Mouse (Mus musculus) spleen, adult 2 months (tissue): Measurements from ENCODE around the gene Srd5a1. TPM values are rescaled to one million over a fixed set of nuclear protein-coding genes. Genes with fewer than 3 reads are reported as not detected.
"Not testable (repeated sequence)": the region's sequence is repeated elsewhere in the genome, so short reads cannot be mapped to it uniquely, and the experiment has no call there.

Experiments
- DNase-seq, 2 experiments: peaks; one replicate each; pipeline versions ENCODE4 v3.0.0 to v3.0.0-alpha.2; 2012 to 2021; ENCODE audit warnings: low spot score in 2 of 2, low read depth in 1 of 2
- H3K27ac ChIP-seq: fragments of 200-500 bp; 2 replicates; pipeline ENCODE4 v1.5.1; 2012; ENCODE audit warnings: low read length, inconsistent platforms; ENCODE audit not compliant: insufficient read depth
- H3K27me3 ChIP-seq: fragments of 200-500 bp; 2 replicates; pipeline ENCODE4 v1.6.1; 2012; ENCODE audit warnings: mild to moderate bottlenecking, moderate library complexity, low read length, inconsistent platforms; ENCODE audit not compliant: control insufficient read depth, insufficient read depth
- H3K36me3 ChIP-seq: fragments of 200-500 bp; 2 replicates; pipeline ENCODE4 v1.6.1; 2012; ENCODE audit warnings: mild to moderate bottlenecking, low read length, inconsistent platforms; ENCODE audit not compliant: control insufficient read depth, insufficient read depth
- H3K4me1 ChIP-seq: fragments of 200-500 bp; 2 replicates; pipeline ENCODE4 v1.6.1; 2011; ENCODE audit warnings: inconsistent platforms; ENCODE audit not compliant: control insufficient read depth, insufficient read depth, insufficient read length
- H3K4me3 ChIP-seq: fragments of 200-500 bp; 2 replicates; pipeline ENCODE4 v1.5.1; 2011; ENCODE audit warnings: mild to moderate bottlenecking, inconsistent platforms; ENCODE audit not compliant: insufficient read depth, insufficient read length; ENCODE audit errors: extremely low read depth
- CTCF ChIP-seq: fragments of 200-500 bp; IDR thresholded peaks from 2 replicates; pipeline ENCODE4 v1.5.1; 2011; ENCODE audit warnings: mild to moderate bottlenecking, inconsistent platforms; ENCODE audit not compliant: insufficient read depth, insufficient read length, insufficient replicate concordance; ENCODE audit errors: extremely low read depth
- POLR2A ChIP-seq: fragments of 200-500 bp; IDR thresholded peaks from 2 replicates; pipeline ENCODE4 v1.6.1; 2011; ENCODE audit warnings: low read depth, low read length, inconsistent platforms
- WGBS: fragments of 180-500 bp; shearing (Covaris S2); methylation state at CpG from one replicate; pipeline ENCODE4 v1.1.7; 2018; 5-methylcytosine and 5-hydroxymethylcytosine counted together
- polyA plus RNA-seq: library from polyadenylated mRNA; depleted of rRNA; stranded (reverse); fragments of >200 nt; gene quantifications from 2 replicates; pipeline ENCODE4 v1.2.3, GENCODE M21; 2012

The Srd5a1 gene
- polyA plus RNA-seq, 1 experiment: 0.82 TPM

- no peak for DNase-seq
- Histone ChIP-seq H3K4me3 (no peak overlapping the region), H3K4me1 (no peaks in the 10 kb centered on the region), H3K36me3 (no peaks in the 10 kb centered on the region), H3K27ac (no peak overlapping the region), H3K27me3 (no peaks in the 10 kb centered on the region)
- no peak for TF ChIP-seq CTCF
- TF ChIP-seq POLR2A: no peak
- WGBS: 84% methylated on average over 5 of the region's 5 CpGs
Measured at GRCm38 (mm10) chr13:69601321-69601720, 9.9 kb downstream of the Srd5a1 start.

- not testable (repeated sequence) for H3K4me3 ChIP-seq, H3K27ac ChIP-seq, DNase-seq, H3K27me3 ChIP-seq, H3K4me1 ChIP-seq, H3K36me3 ChIP-seq
- WGBS: 95% methylated on average over 5 of the region's 5 CpGs
Measured at GRCm38 (mm10) chr13:69600863-69601262, 10.4 kb downstream of the Srd5a1 start.

DNA sequence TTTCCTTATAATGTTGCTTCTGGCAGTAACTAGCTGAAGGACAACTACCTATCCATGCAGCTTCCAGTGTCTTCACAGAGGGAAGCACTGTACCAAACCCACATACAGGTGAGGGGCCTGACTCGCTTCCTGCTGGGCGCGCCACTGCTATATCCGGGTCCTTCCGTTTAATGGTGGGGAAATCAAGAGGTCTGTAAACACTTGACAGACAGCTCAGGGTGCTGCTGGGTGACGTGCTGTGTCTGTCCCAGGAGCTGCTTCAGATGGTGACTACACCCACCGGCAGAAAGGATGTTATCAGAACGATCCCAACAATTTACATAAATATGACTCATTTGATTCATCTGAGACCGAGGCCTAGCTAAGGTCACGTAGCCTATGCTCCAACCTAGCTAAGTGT lies 12.4 kb downstream of the Srd5a1 start:
- WGBS: 93% methylated on average over 10 of the region's 10 CpGs
- TF ChIP-seq CTCF: no peak
- no peak for TF ChIP-seq POLR2A
- H3K4me1 ChIP-seq: no peaks in the 10 kb centered on the region
- no peak overlapping the region for H3K27ac ChIP-seq
- no peaks in the 10 kb centered on the region for H3K27me3 ChIP-seq
- no peak for DNase-seq
- H3K36me3 ChIP-seq: no peaks in the 10 kb centered on the region
- H3K4me3 ChIP-seq: no peak overlapping the region

DNA sequence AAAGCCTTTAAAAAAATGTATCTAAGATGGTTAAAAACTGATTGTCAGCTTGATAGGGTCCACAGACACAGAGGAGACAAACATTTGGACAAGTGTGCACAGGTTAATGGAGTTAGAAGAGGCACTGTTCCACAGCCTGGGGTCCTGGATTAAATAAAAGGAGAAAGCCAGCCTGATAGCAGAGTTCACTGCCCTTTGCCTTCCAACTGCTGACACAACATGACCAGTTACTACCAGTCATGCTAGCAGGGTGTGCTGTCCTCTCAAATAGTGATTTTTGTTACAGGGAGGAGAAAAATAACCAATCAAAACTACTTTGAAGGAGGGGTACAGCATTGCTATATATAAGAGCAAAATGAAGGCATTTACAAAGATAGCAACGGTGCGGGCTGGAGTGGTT lies 14.7 kb downstream of the Srd5a1 start:
- H3K27me3 ChIP-seq: no peaks in the 10 kb centered on the region
- WGBS: 94% methylated on average over 2 of the region's 2 CpGs
- H3K4me1 ChIP-seq: no peaks in the 10 kb centered on the region
- H3K27ac ChIP-seq: no peak overlapping the region
- no peak for DNase-seq
- no peak for TF ChIP-seq CTCF
- no peak for TF ChIP-seq POLR2A
- H3K36me3 ChIP-seq: no peaks in the 10 kb centered on the region
- no peak overlapping the region for H3K4me3 ChIP-seq

GRCm38 (mm10) chr13:69595911-69596310 lies 15.3 kb downstream of the Srd5a1 start:
- DNase-seq: no peak
- Histone ChIP-seq H3K4me1 (no peaks in the 10 kb centered on the region), H3K4me3 (no peak overlapping the region), H3K36me3 (no peaks in the 10 kb centered on the region), H3K27me3 (no peaks in the 10 kb centered on the region), H3K27ac (no peak overlapping the region)
- no peak for TF ChIP-seq CTCF
- TF ChIP-seq POLR2A: no peak
- 90% methylated on average over 6 of the region's 6 CpGs for WGBS

GRCm38 (mm10) chr13:69594577-69595256 lies 16.5 kb downstream of the Srd5a1 start:
- H3K4me1 ChIP-seq: no peaks in the 10 kb centered on the region
- H3K27me3 ChIP-seq: no peaks in the 10 kb centered on the region
- TF ChIP-seq POLR2A (no peak), CTCF (no peak)
- H3K4me3 ChIP-seq: no peak overlapping the region
- no peaks in the 10 kb centered on the region for H3K36me3 ChIP-seq
- no peak for DNase-seq
- 76% methylated on average over 7 of the region's 7 CpGs for WGBS
- no peak overlapping the region for H3K27ac ChIP-seq

DNA sequence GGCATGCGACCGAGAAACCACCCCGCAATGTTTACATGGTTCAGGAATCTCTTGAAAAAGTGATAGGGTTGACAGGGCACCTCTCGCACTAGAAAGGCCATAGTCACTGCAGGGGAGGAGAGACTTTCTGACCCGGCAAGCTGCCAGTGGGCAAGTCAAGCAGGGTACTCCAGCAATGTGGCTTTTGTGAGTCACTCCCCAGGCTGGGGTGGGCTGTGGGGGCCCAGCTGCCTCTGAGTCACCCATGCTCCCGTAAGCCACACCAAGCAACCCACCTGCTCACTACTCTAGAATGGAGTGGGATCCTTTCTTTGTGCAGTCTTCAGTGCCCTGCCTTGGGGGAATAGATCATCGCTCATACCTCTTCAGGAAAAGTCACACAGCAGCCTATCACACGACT lies 17.8 kb downstream of the Srd5a1 start:
- no peak for DNase-seq
- TF ChIP-seq POLR2A (no peak), CTCF (no peak)

More for the DNA sequence above, 17.8 kb downstream of the Srd5a1 start:
- 89% methylated on average over 8 of the region's 8 CpGs for WGBS
- Histone ChIP-seq H3K36me3 (no peaks in the 10 kb centered on the region), H3K4me1 (no peaks in the 10 kb centered on the region), H3K27me3 (no peaks in the 10 kb centered on the region), H3K4me3 (no peak overlapping the region), H3K27ac (no peak overlapping the region)
